Mouse (Mus musculus) spleen, postnatal 36 days (tissue): ENCODE data around the gene Tgoln1.
A peak's percentile ranks its signal among the peaks of the same experiment; 100 is the strongest.

Source experiments
- DNase-seq, 2 experiments: peaks; one replicate each; pipeline ENCODE4 v3.0.0; 2022; ENCODE audit warnings: low spot score in 2 of 2, mixed read lengths in 1 of 2

The Tgoln1 gene

GRCm38 (mm10) chr6:72597083-72597874 lies 19.5 kb downstream of the Tgoln1 start:
- DNase-seq = peak in 1 of 2 experiments; percentile 7

- DNase-seq = no peak
Observed at GRCm38 (mm10) chr6:72593914-72594313, 22.9 kb downstream of the Tgoln1 start.

GRCm38 (mm10) chr6:72593011-72593803 lies 23.6 kb downstream of the Tgoln1 start:
- no peak for DNase-seq

- DNase-seq = no peak
Observed at GRCm38 (mm10) chr6:72590111-72590510, 26.7 kb downstream of the Tgoln1 start.

- DNase-seq = no peak
Observed at GRCm38 (mm10) chr6:72588307-72588706, 28.5 kb downstream of the Tgoln1 start.

- no peak for DNase-seq
Observed at GRCm38 (mm10) chr6:72586701-72587100, 30.1 kb downstream of the Tgoln1 start.

GRCm38 (mm10) chr6:72584154-72584553 lies 32.6 kb downstream of the Tgoln1 start:
- DNase-seq = no peak

- no peak for DNase-seq
Observed at GRCm38 (mm10) chr6:72583211-72583839, 33.5 kb downstream of the Tgoln1 start.

GRCm38 (mm10) chr6:72581625-72582382 lies 35.0 kb downstream of the Tgoln1 start:
- DNase-seq = no peak

GRCm38 (mm10) chr6:72576041-72576440 lies 40.8 kb downstream of the Tgoln1 start:
- DNase-seq = no peak

- no peak for DNase-seq
Observed at GRCm38 (mm10) chr6:72571826-72572225, 45.0 kb downstream of the Tgoln1 start.

GRCm38 (mm10) chr6:72570644-72571397 lies 46.0 kb downstream of the Tgoln1 start:
- no peak for DNase-seq

- DNase-seq = no peak
Observed at GRCm38 (mm10) chr6:72568736-72569135, 48.1 kb downstream of the Tgoln1 start.

- DNase-seq = no peak
Observed at GRCm38 (mm10) chr6:72567508-72567907, 49.3 kb downstream of the Tgoln1 start.

- DNase-seq = peak; percentile 74 to 79
Observed at GRCm38 (mm10) chr6:72566044-72566443, 50.8 kb downstream of the Tgoln1 start.

- DNase-seq = no peak
Observed at GRCm38 (mm10) chr6:72565506-72565905, 51.3 kb downstream of the Tgoln1 start.

- DNase-seq = no peak
Observed at GRCm38 (mm10) chr6:72562894-72563293, 53.9 kb downstream of the Tgoln1 start.

- no peak for DNase-seq
Observed at GRCm38 (mm10) chr6:72562486-72562885, 54.3 kb downstream of the Tgoln1 start.

- no peak for DNase-seq
Observed at GRCm38 (mm10) chr6:72560801-72561200, 56.0 kb downstream of the Tgoln1 start.
